Mouse (Mus musculus) kidney, postnatal 0 days (tissue): Measurements from ENCODE around the gene Clec2g. TPM values are rescaled to one million over a fixed set of nuclear protein-coding genes. Genes with fewer than 3 reads are reported as not detected.

ENCODE experiments used
- ATAC-seq: fragments of 200-750 bp; cut with Nextera tagmentation; replicated peaks from 2 replicates; pipeline ENCODE4 v1.8.0; 2017; ENCODE audit warnings: low read depth, moderate number of reproducible peaks, moderate TSS enrichment, moderate library complexity; ENCODE audit not compliant: low FRiP score
- DNase-seq: peaks from one replicate; pipeline ENCODE4 v3.0.0-alpha.2; 2016; ENCODE audit warnings: low spot score
- H3K27ac ChIP-seq: fragments of 300-500 bp; sonication (generic); 2 replicates; pipeline ENCODE4 v1.5.1; 2014; ENCODE audit warnings: mild to moderate bottlenecking
- H3K27me3 ChIP-seq: fragments of 300-500 bp; sonication (generic); 2 replicates; pipeline ENCODE4 v1.6.1; 2014; ENCODE audit warnings: low read length, mixed read lengths; ENCODE audit not compliant: insufficient read depth
- H3K36me3 ChIP-seq: fragments of 300-500 bp; sonication (generic); 2 replicates; pipeline ENCODE4 v1.6.1; 2014; ENCODE audit warnings: low read length, mixed read lengths; ENCODE audit not compliant: insufficient read depth
- H3K4me1 ChIP-seq: fragments of 300-500 bp; sonication (generic); replicated peaks from 2 replicates; pipeline ENCODE4 v1.6.1; 2014; ENCODE audit warnings: antibody characterized with exemption, low read length, mixed read lengths; ENCODE audit not compliant: insufficient read depth
- H3K4me2 ChIP-seq: fragments of 300-500 bp; sonication (generic); 2 replicates; pipeline ENCODE4 v1.6.1; 2014; ENCODE audit warnings: mild to moderate bottlenecking, low read length, moderate library complexity, mixed read lengths
- H3K4me3 ChIP-seq: fragments of 300-500 bp; sonication (generic); replicated peaks from 2 replicates; pipeline ENCODE4 v1.5.1; 2014; ENCODE audit warnings: low read depth, low read length
- H3K9ac ChIP-seq: fragments of 300-500 bp; sonication (generic); 2 replicates; pipeline ENCODE4 v1.6.1; 2014; ENCODE audit warnings: low read depth, low read length
- H3K9me3 ChIP-seq: fragments of 300-500 bp; sonication (generic); replicated peaks from 2 replicates; pipeline ENCODE4 v1.6.1; 2016; ENCODE audit warnings: low read length, inconsistent platforms, mixed read lengths
- CTCF ChIP-seq: IDR thresholded peaks from 2 replicates; pipeline ENCODE4 v1.5.1; 2016; ENCODE audit warnings: antibody characterized with exemption, low read depth, mild to moderate bottlenecking, moderate library complexity
- WGBS: fragments of 180-500 bp; shearing (Covaris S2); extraction: QIAGEN DNeasy Blood & Tissue Kit; methylation state at CpG from one replicate; pipeline ENCODE4 v1.1.7; 2014; 5-methylcytosine and 5-hydroxymethylcytosine counted together
- polyA plus RNA-seq: library from polyadenylated mRNA; unstranded; fragments of >200 nt; fragmentation: Nextera tagmentation; extraction: Ambion mirVana; gene quantifications from 2 replicates; pipeline ENCODE4 v1.2.1, GENCODE M21; 2015

The Clec2g gene
- polyA plus RNA-seq, 1 experiment from 2014 or later, result not detected

DNA sequence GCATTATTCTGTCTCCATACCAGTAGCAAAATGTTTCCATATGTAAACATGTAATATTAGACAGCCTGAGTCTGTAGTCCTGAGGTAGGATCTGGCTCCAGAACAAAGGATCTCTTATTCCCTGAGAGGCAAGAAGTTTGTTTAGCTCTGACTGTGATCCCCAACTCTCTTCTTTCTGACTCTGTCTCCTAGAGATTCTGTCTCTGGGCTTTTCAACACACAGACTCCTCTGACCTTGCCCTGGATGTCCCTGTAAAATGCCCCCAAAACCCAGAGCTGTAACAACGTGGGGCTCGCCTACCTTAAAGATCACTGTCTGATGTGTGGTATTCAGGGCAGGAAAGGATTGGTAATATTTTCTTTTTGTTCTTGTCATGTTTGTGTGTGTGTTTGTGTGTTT, 58.2 kb downstream of the Clec2g start:
- no peak for ATAC-seq
- H3K9ac ChIP-seq, result no peak overlapping the region
- peak overlapping the region; percentile 27; the same call in 1 of the 2 replicates for H3K4me2 ChIP-seq

DNA sequence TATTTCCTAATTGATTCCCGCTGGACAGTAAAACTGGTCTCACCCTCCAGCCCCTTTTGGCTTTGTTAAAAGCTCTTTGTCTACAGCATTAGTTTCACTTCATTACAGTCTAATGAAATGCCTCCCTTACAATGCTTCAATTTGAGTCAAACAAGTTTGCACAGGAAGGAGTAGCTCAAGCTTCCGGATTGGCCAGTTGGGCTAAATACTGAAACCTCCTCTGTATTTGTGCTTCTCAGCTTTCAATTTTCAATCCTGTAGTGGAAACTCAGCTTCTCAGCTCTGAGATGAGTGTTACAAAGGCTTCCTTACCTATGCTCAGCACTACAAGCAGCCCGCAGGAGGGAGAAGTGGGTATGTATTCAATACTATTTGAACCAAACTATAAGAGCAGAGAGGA, 58.6 kb downstream of the Clec2g start:
- Histone ChIP-seq H3K4me2 (peak overlapping the region; percentile 27; the same call in 1 of the 2 replicates), H3K27ac (peak overlapping the region; percentile 74), H3K4me1 (no peaks in the 10 kb centered on the region; the same call in 1 of the 2 replicates), H3K9me3 (no peaks in the 10 kb centered on the region), H3K4me3 (no peak overlapping the region), H3K9ac (no peak overlapping the region), H3K27me3 (no peaks in the 10 kb centered on the region), H3K36me3 (no peaks in the 10 kb centered on the region)
- peak; percentile 58 for DNase-seq
- 50% methylated on average over 3 of the region's 3 CpGs for WGBS
- no peak for TF ChIP-seq CTCF
- ATAC-seq, result peak; percentile 71

More for the DNA sequence above, 58.2 kb downstream of the Clec2g start:
- Histone ChIP-seq H3K4me3 (no peak overlapping the region), H3K36me3 (no peaks in the 10 kb centered on the region), H3K9me3 (no peaks in the 10 kb centered on the region), H3K27ac (peak overlapping the region; percentile 74), H3K27me3 (no peaks in the 10 kb centered on the region), H3K4me1 (no peaks in the 10 kb centered on the region; the same call in 1 of the 2 replicates)
- whole genome bisulfite sequencing, result 58% methylated on average over 2 of the region's 2 CpGs
- no peak for TF ChIP-seq CTCF
- DNase-seq, result no peak

DNA sequence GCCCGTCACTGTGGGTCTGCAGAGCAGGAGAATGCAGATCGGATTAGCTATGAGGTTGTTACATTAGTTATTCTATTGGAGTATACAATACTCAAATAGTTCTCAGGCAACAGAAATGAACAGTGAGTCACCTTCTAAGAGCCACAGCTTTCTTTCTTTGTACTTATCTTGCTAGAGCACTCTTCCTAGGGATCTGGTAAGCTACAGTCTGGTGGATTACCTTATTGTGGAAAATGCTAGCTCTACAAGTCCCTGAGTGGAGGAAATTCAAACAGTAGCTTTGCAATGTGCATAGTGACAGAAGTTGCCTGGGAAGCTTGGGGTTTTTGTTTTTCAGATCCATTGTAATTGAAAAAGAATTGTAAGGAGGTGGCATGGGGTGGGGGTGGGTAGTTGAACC, 59.0 kb downstream of the Clec2g start:
- H3K27ac ChIP-seq, result peak overlapping the region; percentile 74

DNA sequence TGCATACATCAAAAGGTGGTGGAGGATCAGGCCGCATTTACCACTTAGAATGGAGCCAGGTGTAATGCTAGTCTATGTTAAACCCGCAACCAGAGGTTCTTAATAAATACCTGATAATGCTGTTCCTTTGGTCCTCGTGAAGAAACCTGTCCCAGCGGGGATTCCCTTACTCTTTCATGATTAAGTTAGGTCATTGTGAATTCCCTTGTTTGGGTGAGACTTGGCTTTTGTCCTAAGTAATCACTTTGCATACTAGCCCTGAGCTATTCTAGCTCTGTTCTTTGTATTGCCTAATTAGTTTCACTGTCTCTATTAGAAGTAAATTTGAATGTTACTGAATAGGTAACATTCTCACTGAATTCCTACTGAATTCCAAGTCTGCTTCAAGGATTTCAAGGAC, 60.2 kb downstream of the Clec2g start:
- WGBS, result 57% methylated on average over 4 of the region's 4 CpGs
- Histone ChIP-seq H3K27me3 (no peaks in the 10 kb centered on the region), H3K9ac (no peak overlapping the region), H3K4me3 (no peak overlapping the region), H3K36me3 (no peaks in the 10 kb centered on the region), H3K27ac (peak overlapping the region; percentile 15; the same call in 1 of the 2 replicates), H3K9me3 (no peaks in the 10 kb centered on the region), H3K4me1 (peaks cover 5% of the 10 kb centered on the region; the same call in 1 of the 2 replicates), H3K4me2 (0 out of 2 replicates have a peak overlapping the region, but pooled peaks have one; percentile 24)
- no peak for TF ChIP-seq CTCF
- DNase-seq (no peak), ATAC-seq (no peak)

More for the DNA sequence above, 59.0 kb downstream of the Clec2g start:
- Histone ChIP-seq H3K4me3 (no peak overlapping the region), H3K36me3 (no peaks in the 10 kb centered on the region), H3K4me2 (peak overlapping the region; percentile 27), H3K9ac (no peak overlapping the region), H3K27me3 (no peaks in the 10 kb centered on the region), H3K9me3 (no peaks in the 10 kb centered on the region), H3K4me1 (peaks cover under 1% of the 10 kb centered on the region; the same call in 1 of the 2 replicates)
- ATAC-seq, result no peak
- 62% methylated on average over 2 of the region's 2 CpGs for WGBS
- no peak for TF ChIP-seq CTCF
- no peak for DNase-seq

DNA sequence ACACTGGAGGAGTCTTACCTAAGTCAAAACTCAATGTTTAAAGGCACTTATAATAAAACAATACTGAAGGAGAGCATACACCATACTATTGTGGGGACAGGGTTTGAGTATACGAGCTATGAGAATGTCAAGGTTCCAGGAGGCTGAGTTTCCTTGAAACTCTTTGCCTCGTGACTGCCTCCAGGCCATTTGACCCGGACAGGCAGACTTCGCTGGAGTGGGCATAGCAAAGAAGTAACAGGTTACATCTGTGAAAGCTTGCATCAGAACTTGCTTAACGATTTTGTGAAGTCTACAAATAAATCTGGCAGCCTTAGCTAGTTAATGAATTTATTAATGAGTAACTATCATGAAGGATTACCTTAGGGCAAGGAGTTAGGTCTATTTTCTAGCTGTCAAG, 60.6 kb downstream of the Clec2g start:
- Histone ChIP-seq H3K9ac (no peak overlapping the region), H3K27me3 (no peaks in the 10 kb centered on the region), H3K9me3 (no peaks in the 10 kb centered on the region), H3K36me3 (no peaks in the 10 kb centered on the region), H3K4me2 (no peak overlapping the region), H3K4me3 (no peak overlapping the region), H3K27ac (peak overlapping the region; percentile 15), H3K4me1 (peaks cover 5% of the 10 kb centered on the region; the same call in 1 of the 2 replicates)
- WGBS, result 40% methylated on average over 5 of the region's 5 CpGs
- no peak for TF ChIP-seq CTCF
- DNase-seq (no peak), ATAC-seq (no peak)

DNA sequence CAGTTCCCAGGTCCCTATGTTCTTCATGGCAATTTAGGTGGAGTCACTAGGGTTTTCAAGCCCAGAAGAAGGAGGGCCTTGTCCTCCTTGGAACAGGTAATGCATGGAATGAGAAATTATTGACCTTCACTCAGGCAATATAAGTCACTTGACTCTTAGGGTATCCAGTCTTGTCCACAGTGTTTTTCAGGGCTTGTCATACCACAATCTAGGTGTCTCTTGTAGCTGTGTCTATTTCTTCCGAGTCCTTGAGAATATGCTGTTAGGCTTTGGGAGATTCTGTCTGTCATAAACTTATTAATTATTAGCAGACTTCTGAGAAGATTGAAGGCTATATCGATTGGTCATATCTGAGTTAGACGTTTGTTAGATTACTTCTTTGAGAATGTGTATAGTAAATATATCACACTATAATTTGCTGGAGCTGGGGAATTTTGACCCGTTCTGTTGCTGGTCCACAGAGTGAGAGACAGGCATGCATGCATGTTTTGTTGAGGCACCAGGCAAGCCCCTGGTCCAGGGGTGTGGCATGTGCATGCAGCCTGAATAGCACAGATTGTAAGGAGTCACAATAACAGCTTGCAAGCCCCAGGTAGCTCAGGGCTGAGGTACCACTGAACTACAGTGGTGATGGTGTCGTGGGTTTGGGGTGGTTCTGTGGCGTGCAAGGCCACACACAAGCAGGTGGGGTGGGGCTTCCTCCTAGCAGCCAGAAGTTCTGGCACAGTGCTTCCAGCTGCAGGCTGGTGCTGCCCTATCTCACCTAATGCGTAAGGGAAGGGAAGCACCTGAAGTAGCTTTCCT, 61.3 kb downstream of the Clec2g start:
- 76% methylated on average over 7 of the region's 7 CpGs for WGBS
- no peak overlapping the region for H3K4me2 ChIP-seq
- H3K9me3 ChIP-seq, result no peaks in the 10 kb centered on the region
- no peak overlapping the region for H3K4me3 ChIP-seq
- H3K27me3 ChIP-seq, result no peaks in the 10 kb centered on the region
- DNase-seq (no peak), ATAC-seq (no peak)
- no peak overlapping the region for H3K9ac ChIP-seq
- H3K4me1 ChIP-seq, result peaks cover 5% of the 10 kb centered on the region; the same call in 1 of the 2 replicates
- no peaks in the 10 kb centered on the region for H3K36me3 ChIP-seq
- TF ChIP-seq CTCF, result no peak
- H3K27ac ChIP-seq, result peak overlapping the region; percentile 62; the same call in 1 of the 2 replicates
